Mouse (Mus musculus): ENCODE measurements around the gene Ublcp1. TPM values are rescaled to one million over a fixed set of nuclear protein-coding genes. Genes with fewer than 3 reads are reported as not detected.

Gene Ublcp1
- total RNA-seq (2021) = 48.2 and 49.6 TPM in 2 replicates
- long read RNA-seq, transcript Ublcp1-201 (11 exons, 2,088 nt) = major isoform, 64 of 76 reads
- long read RNA-seq, partial matches to known transcripts = 3 of 76 reads
- long read RNA-seq, other reads (novel, unspliced or antisense) = 9 of 76 reads

DNA sequence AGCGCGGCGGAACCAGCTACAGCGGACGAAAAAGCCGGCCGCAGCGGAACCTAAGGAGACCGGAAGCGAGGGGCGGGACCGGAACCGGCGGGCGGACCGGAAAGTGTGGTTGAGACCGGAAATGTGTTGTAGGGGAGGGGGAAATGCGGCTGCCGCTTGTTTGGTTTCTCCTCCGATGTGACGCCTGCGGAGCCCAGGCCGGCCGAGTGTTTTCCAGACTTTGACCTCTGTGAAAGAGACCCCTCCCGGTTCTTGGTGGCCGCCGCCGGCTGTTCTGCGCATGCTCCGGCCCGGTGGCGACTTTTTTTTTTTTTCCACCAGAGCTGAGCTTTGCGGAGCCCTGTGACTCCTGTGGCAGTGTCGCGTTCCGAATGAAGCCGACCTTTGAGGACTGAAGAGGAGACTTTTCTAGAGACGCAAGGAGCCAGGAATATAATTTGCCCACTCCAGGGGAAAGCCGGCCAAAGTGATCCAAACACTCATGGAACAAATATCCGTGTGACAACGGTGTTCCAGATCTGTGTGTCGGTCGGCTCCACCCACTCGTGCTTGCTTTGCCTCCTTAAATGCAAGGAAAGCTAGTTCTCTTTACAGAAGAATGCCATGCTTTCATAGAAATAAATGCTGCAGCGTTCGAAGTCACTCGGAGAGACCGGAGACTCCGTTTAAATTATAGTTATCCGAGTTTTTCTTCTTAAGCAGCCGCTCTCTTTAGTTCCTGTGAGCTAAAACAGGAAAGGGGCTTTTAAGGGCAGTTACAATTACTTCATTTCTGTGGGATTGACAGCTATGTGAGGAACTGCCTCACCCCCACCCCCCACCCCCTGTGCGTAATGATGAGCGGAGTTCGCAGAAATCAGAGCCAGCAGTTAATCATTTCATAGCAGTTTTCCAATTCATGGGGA lies at the start of gene Ublcp1:
Gene Ublcp1, minus strand, starts transcription at position 67 of the 905 bp plus-strand sequence.
- peak; percentile 91 for DNase-seq

DNA sequence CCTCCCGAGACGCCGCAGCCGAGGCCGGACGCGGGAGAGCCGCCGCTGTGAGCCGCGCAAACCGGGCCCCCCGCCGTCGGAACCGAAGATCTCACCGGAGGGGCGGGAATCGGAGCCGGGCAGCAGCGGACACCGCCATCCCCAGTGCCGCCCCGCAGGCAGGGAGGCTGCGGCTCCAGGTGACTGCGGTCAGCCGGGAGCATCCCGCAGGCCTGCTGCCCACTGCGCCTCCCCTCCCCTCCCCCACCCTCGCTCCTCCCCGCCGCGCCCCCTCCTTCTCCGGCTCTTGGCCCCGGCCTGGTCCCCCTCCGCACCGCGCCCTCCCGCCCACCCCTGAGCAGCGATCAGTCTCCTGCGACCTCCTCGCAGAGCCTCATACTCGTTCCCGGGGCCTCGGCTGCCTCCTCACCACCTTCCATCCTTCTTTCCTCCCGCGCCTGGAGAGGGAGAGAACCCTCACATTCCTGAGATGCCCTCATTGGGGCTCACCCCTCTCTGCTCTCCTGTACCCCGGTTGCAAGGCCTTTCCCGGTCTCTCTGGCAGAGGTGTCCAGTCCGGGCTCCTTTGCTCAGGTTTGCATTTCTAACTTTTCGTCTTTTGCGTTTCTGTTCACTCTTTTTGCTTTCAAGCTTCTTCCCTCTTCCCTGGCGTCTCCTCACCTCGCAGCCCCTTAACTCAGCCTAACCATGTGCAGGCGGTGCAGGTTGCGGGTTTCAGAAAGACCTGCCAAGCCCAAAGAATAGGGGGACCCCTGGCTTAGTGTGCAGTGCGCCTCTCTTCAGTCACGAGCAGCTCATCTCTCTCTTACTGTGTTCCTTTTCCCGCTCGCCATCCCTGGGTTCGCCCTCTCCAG lies 49.0 kb upstream of the Ublcp1 start:
- no peak for DNase-seq

DNA sequence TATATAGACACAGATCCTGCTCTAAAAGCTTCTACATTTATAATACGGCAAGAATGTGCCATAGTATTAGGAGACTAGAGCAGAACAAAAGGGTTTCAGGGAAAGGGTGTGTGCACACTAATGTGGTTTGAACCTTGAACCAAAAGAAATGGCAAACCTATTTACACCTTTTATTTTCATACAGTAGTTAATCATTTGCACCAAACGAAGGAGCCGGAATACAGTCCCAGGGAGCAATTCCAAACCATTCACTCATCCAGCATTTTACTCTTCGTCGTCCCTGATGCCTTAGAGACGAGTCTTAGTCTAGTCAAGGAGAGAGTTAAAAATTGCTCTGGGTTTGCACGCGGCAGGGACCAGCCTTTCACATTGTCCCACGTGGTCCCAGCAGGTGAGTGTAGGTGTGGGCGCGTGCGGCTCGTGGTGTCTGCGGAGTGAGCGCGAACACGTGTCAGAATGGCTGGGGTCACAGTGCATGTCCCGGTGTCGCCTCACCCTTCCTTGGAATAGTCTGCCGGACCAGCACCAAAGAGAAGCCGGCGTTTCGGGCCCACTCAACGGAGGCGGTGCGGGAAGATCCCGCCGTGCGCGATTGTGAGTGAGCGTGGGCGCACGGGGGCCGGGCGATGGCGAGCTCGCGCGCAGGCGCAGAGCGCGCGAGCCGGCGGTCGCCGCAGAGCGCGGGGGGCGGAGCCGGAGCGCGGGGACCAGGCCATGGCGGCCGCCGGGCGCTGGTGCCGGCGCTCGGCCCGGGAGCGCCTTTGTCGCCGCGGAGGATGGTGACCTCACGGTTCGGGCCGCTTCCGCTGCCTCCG lies 48.2 kb upstream of the Ublcp1 start, which contains the start of gene Rnf145:
Gene Rnf145, plus strand, starts transcription at position 684 of the 815 bp plus-strand sequence.
- peak; percentile 75 for DNase-seq

DNA sequence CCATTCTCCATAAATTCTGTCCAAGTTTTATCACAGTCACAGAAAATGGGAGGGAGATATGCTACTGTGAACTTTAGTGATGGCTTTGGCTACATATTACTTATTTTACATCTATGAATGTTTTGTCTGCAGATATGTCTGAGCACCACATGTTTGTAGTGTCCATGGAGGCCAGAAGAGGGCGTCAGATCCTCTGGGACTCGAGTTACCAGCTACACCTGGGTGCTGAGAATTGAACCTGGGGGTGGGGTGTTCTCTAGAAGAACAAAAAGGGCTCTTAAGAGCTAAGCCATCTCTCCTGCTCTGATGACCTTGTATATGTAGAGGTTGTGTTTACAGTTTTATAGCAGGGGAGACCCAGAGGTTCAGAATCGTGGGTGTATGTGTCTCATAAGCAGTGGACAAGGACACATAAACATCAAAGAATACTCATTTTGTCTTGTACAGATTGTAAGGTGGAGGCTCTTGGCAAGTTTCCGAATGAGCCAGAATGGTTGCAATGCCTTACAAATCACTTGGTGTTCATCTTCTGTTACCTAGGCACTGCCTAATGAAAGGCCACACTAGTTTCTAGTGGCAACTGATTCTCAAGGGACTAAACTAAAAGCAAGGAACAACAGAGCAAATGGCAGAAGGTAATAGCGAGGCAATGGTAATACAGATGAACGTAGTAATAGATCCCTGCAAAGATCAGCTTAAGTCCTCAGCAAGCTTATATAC lies 47.4 kb upstream of the Ublcp1 start:
- DNase-seq = no peak

DNA sequence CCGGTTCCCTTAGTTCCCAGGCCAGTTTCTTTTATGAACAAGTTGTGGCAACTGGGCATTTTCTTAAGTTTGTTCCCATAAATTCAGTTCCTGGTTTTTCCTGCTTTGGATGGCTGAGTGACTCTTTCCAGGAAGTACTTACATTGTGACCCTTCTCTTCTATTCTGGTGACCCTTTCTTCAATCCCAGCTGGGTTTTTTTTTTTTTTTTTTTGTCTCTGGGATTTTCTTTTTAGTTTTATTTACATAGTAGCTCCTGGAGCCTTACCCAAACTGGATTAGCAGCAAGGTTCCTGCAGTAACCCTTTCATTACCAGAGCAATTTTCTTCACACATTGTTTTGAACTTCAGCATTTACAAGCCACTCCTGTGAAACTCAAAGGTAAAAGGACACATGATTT lies 46.1 kb upstream of the Ublcp1 start:
- DNase-seq = no peak

DNA sequence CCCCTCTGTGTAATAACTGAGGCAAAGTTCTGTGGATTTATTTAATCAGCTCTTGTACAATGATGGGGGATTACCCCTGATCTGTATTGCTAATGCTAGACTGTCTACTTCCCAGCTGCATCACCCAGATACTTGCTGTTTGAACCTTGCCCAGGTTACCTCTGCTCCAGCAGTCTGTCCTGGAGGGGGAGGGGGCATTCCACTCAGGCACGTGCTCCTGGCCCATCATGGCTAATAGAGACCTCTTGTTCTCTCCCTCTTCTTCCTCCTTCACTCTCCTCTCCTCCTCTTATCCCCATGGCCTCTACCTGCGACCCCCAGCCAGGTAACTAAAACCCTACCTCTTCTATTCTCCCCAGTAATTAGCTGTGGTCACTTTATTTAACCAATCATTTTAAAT lies 44.4 kb upstream of the Ublcp1 start:
- DNase-seq = no peak

DNA sequence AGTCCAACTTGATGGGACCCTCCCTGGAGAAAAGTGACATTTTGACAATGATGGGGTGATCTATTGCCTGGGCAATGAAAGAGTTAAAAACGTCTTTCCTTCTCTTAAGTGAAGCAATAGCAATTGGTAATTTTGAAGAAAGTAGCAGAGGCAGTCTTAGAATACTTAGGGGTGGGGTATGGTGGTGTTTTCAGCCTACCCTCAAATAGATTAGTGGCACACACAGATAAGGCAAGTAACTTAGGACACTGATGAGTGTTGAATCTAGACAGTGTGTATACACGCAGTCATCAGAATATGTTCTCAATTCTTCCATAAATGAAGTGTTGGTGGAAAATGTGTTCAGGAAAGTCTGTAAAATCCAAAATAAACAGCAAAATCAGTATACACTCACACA lies 42.7 kb upstream of the Ublcp1 start:
- DNase-seq = no peak

DNA sequence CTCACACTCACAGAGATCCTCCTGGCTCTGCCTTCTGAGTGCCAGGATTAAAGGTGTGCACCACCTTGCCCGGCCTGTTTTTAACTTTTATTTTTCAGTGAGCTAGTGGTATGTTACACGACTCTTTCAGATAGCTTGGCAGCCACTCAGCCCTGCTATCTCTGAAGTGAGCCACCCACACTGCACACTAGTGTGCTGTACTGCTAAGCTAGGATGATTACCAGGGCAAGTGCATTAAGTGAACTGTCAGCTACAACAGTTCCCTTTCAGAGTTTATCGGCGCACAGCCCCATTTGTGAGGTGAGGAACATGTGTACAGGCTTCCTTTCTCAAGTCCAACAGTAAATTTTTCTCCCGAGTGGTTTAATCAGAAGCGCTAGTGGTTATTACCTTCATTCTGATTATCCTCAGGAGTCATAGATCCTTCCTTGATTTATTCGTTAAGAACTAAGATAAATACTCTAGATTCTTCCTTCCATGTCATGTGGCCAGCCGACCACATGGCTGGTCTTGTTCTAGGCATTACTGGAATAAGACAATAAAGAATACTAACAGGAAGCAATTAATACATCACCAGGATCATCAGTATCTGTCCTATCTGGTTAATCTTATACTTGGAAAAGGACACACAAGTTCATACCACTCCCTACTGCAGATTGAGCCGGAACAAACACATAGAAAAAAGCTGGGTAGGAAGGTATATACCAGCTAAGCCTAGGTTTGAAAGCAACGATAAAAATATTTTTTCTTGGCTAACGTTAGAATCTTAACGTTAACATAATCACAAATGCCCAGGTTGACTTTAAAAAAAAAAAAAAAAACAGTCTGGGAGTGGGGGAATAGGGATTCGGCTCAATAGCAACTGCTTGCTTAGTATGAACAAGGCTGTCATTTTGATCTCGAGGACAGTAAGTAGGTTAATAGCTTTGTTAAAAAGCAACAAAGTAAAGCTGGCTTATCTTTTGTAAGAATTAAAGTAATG lies 42.0 kb upstream of the Ublcp1 start:
- DNase-seq = no peak

DNA sequence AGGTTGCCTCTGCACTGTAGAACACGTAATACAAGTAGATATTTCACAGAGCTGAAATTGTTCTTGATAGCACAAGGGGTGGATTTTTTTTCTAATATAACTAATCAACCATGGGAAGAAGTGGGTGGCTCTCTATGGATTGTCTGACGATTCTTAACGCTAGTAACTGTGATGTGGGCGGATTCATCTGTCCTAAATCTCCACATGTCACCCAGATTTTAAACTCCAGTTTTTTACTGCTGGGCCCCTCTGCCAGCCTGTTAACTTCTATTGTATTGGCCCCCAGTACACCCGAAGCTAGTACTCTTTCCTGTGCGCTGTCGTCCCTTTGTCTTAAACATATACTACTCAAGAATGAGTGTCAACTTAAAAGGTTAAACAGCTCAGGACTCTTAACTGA lies 40.1 kb upstream of the Ublcp1 start:
- DNase-seq = no peak

DNA sequence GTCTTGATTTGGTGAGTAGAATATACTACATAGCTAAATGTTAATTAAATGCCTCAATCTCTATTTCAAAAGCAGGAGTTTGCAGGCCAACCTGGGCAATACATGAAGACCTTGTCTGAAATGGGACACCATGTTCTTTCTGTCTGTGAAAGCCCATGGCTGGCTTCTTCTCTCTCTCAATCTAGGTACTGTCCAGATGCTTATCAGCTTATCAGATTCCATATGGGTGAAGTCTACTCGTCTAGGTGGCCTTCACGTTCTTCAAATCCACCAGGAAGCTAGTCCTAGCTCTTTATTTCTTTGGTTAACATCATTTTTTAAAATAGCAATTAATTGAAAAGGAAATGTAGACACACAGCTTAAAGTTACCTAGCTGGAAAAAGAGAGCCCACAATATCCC lies 39.6 kb upstream of the Ublcp1 start:
- DNase-seq = no peak

DNA sequence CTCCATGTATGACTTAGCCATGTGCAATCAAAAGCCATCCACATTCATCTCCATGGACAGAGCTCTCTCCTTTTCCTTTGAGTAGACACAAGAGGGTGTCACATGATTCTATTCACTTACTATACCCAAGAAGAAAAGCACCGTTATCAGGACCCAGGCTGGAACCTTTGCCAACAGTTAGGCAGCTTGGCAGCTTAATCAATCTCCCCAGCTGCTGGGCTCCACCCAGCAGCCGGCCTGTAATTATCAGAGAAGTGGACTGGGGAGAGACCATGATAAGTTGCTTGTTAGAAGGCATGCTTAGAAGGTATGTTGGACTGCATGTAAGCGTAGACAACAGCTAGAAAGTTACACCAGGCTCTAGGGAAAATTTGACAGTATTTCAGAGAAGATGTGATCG lies 38.6 kb upstream of the Ublcp1 start:
- no peak for DNase-seq

DNA sequence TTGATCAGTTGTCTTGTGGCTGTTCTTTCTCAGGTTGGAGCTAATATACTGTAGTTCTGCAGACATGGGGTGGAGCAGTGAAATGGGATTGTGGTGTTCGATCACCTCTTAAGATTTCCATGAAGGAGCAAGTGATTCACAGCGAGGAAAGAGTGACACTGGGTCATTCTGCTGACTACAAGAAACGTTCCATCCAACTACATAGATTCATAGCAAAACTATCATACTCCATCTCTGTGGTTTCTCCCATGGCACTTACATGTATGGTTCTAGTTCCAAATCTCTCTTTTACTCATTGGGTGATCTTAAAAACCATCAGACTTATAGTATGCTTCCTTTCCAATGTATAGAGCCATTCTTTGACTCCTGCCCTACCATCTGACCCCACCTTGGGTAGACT lies 34.5 kb upstream of the Ublcp1 start:
- no peak for DNase-seq

DNA sequence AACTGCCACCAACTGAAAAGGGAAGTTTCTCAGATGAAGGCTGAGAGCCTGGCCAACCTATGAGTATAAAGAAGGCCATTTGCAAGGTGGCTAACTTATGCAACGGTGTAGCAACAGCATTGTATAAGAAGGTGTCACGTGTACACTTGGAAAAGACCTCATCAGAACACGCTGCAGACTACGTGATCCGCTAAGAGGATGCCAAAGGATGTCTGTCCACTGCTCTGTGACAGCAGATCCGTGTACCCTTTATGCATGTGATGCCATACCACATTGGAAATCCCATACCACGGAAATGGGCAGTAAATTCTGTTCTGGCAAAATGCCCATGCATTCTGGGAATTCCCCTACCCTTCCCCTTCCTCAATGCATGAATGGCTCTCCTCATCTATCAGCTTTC lies 33.8 kb upstream of the Ublcp1 start:
- DNase-seq = no peak

DNA sequence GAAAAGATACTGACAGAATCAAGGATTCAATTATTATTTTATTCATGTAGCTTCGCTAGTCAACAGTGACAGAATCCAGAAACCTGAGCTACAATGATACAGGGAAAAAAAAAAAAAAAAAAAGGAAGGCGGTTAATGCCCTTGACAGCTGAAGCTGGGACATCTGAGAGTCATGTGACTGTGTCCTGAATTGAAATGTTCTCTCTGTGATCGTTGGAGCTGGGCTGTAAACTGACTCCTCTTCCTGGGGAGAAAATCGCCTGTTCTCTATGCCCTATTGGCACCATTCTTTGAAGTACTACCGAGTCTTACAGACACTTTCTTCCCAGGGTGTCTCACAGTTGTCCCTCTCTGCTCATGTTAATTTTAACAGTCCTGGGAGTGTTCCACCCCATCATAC lies 32.6 kb upstream of the Ublcp1 start:
- no peak for DNase-seq

DNA sequence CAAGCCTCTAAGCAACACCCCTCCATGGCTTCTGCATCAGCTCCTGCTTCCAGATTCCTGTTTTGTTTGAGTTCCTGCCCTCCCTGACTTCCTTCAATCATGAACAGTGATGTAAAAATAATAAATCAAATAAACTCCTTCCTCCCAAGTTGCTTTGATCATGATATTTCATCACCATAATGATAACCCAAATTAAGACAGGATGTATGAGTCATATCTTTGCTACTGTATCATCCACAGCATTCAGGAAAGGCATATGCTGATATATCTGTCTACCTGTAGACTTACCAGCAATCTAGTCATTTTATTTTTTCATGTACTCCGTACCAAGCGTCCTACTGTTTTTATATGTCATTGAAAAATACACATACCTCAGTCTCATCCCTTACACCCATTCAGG lies 31.2 kb upstream of the Ublcp1 start:
- no peak for DNase-seq

DNA sequence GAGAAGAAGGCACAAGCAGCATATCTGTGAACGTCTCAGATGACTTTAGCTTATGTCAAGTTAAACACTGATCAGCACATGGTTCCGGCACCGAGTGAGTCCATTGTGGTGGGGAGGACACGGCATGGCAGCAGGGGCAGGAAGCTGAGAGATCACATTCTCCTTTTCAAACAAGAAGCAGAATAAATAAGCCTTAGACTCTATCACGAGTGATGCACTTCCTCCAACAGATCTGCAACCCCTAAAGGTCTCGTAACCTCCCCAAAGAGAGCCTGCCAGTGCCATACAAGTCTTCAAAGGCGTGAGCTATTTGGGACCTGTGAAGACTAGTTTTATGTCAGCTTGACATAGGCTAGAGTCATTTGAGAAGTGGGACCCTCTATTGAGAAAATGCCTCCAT lies 30.7 kb upstream of the Ublcp1 start:
- DNase-seq = no peak

DNA sequence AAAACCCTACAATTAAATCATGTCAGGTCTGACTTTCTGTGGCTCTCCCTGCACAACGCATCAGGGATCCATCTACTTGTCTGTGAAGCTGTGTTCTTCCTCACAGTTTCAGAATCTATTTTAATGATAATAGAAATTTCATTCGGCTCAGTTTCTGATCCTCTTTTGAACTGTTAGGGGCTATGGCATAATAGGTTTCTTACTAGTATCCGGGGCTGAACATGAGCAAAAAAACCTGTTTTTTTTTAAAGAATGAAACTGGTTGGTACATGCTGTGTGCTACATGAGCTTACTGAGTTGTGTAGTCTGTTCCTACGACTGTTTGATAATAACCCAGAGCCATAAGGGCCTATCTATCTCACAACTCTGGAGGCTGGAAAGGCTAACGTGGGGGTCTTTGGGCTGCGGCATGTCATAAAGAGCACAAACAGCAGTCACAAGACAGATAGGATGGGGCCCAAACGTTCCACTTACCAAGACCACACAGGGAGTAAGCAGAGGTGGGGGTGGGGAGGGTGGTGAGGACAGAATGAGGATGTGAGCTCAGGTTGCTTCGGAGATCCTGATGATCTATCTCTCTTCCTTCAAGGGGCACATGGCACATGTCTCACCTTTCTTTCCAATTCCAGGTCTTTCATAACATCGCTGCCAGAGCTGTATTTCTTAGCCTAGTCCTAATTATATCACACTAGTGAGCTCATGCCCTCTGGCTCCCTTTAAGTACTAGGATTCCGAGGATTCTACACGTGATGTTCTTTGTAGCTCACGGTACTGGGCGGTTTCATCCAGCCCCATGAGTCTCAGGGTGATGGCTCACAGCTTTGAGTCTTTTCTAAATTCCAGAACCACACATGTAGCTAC lies 28.3 kb upstream of the Ublcp1 start:
- no peak for DNase-seq

DNA sequence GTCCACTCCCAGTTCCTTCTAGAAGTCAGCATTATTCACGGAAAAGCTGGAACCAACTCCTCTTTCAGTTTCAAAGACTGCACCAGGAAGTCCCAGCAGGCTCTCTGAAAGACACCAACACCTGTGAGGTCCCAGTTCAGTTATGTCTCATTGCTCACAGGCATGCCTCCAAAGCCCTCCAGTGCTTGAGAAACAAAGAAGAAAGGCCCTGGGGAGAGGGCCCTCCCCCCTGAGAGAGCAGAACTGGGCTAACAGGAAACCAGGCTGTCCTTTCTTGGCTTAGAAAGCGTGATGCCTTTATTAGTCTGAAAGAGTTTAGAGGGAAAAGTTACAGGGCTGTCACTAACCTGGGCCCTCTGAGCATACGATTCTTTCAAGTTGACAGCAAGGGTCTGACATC lies 25.9 kb upstream of the Ublcp1 start:
- DNase-seq = no peak

DNA sequence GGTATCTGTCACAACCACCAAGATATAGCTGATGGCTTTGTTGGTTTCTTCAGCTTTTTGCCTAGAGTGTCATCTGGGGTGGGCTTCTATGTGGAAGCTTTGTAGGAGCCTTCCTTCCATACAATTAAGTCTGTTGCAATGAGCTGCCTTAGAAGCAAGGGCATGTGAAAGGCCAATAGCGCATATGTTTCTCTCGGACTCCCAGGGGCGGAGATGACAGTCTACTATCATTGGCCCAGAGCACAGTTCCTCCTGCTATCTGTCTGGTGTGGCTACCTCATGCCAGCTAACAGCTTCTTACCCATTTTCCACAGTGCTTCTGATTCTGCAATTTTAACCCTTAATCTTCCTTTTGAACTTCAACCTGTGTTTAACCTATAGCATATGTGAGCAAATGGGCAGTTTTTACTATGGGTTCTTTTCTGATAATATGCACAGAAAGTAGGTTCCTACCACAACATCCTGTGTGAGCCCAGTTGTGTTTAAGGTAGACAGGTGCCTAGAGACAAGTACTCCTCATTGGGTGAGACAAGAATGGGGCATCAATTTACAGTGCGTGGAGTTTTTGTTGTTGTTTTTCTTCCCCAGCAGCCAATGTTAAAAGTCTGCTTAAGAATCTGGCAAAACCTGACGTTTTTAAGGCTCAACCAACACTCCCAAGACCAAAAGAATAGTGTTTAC lies 24.5 kb upstream of the Ublcp1 start:
- DNase-seq = no peak

Data from adrenal gland, postnatal 25 days (tissue).